Mouse (Mus musculus) MEL (cell line): ENCODE data around the gene Dennd1a.

ENCODE experiments used
- BHLHE40 ChIP-seq: IDR thresholded peaks from 2 replicates; pipeline ENCODE4 v1.6.1; 2012; ENCODE audit warnings: low read depth, mild to moderate bottlenecking, inconsistent platforms, low read length, improper control_type of control experiment, borderline replicate concordance
- CTCF ChIP-seq, 3 experiments: IDR thresholded peaks in 2 of 3; conservative IDR thresholded peaks in 1 of 3; 2 replicates each; pipeline ENCODE4 v1.5.1; 2011 to 2012; ENCODE audit warnings: low read length in 3 of 3, low read depth in 2 of 3, mild to moderate bottlenecking in 2 of 3, improper control_type of control experiment in 1 of 3, inconsistent platforms in 1 of 3, mixed read lengths in 1 of 3, moderate library complexity in 1 of 3; ENCODE audit not compliant: control insufficient read depth in 1 of 3, insufficient read depth in 1 of 3, poor library complexity in 1 of 3, severe bottlenecking in 1 of 3
- EP300 ChIP-seq, 2 experiments: IDR thresholded peaks; 2 replicates each; pipeline ENCODE4 v1.6.1; 2011; ENCODE audit warnings: improper control_type of control experiment in 2 of 2, low read length in 2 of 2, low read depth in 1 of 2, mild to moderate bottlenecking in 1 of 2
- HCFC1 ChIP-seq: IDR thresholded peaks from 2 replicates; pipeline ENCODE4 v1.6.1; 2012; ENCODE audit warnings: low read depth, mild to moderate bottlenecking, inconsistent platforms, low read length, improper control_type of control experiment, moderate library complexity
- KAT2A ChIP-seq: conservative IDR thresholded peaks from 2 replicates; pipeline ENCODE4 v1.6.1; 2012; ENCODE audit warnings: low read depth, low read length, improper control_type of control experiment, inconsistent platforms
- MAFK ChIP-seq: IDR thresholded peaks from 2 replicates; pipeline ENCODE4 v1.6.1; 2011; ENCODE audit warnings: low read depth, mild to moderate bottlenecking, low read length, improper control_type of control experiment, borderline replicate concordance
- NELFE ChIP-seq: IDR thresholded peaks from 2 replicates; pipeline ENCODE4 v1.6.1; 2011; ENCODE audit warnings: low read depth, low read length, improper control_type of control experiment
- RAD21 ChIP-seq: IDR thresholded peaks from 2 replicates; pipeline ENCODE4 v1.6.1; 2011; ENCODE audit warnings: mild to moderate bottlenecking, low read depth, low read length, improper control_type of control experiment
- USF1 ChIP-seq: IDR thresholded peaks from 2 replicates; pipeline ENCODE4 v1.6.1; 2014; ENCODE audit warnings: low read depth, mild to moderate bottlenecking, inconsistent platforms, low read length, improper control_type of control experiment, moderate library complexity
- ZMIZ1 ChIP-seq: IDR thresholded peaks from 2 replicates; pipeline ENCODE4 v1.6.1; 2012; ENCODE audit warnings: low read depth, mild to moderate bottlenecking, inconsistent platforms, low read length, improper control_type of control experiment, moderate library complexity

GRCm38 (mm10) chr2:37853878-37854435, 433.2 kb downstream of the Dennd1a start:
- TF ChIP-seq USF1 (no peak), KAT2A (no peak), EP300 (IDR thresholded peaks at IDR 0.05; ENCODE audit: low read depth in 1 of 2, low read length in 2 of 2) (no peak), MAFK (no peak), RAD21 (no peak), ZMIZ1 (no peak), HCFC1 (no peak), BHLHE40 (no peak), CTCF (IDR thresholded peaks at IDR 0.05 in 2 of 3, conservative IDR thresholded peaks at IDR 0.05 in 1 of 3; ENCODE audit: control insufficient read depth in 1 of 3, insufficient read depth in 1 of 3, low read depth in 2 of 3, low read length in 3 of 3, poor library complexity in 1 of 3, severe bottlenecking in 1 of 3) (no peak), NELFE (no peak)
